Mouse (Mus musculus): ENCODE measurements around the gene Itgb4. TPM values are rescaled to one million over a fixed set of nuclear protein-coding genes. Genes with fewer than 3 reads are reported as not detected.
"Not testable (repeated sequence)": the region's sequence is repeated elsewhere in the genome, so short reads cannot be mapped to it uniquely, and the experiment has no call there.

Gene Itgb4
- polyA plus RNA-seq, 1 experiment from 2014 or later, result 0.68 TPM

DNA sequence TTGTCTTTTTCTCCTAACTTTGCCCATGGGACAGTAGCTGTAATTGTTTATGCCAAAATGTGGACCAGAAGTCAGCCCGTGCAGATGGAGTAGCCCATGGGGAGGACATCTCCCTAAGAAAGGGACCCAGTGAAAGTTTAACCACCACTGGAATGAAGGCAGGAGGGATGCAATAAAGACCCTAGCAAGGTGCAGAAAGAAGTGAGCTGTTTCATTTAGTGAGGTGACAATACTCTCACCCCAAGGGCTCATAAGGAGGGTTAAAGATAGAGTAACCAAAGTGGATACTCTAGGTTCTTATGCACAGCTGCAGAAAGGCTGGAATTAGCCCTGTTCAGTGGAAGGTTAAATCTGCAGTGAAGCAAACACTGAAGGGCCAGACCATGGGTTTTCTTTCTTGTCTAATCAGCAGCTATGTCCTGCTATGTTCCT lies 44.9 kb downstream of the Itgb4 start:
- 66% methylated on average over 1 of the region's 1 CpGs for WGBS
- no peak for ATAC-seq (ENCODE audit: low FRiP score, low TSS enrichment)
- no peak for DNase-seq
- Histone ChIP-seq H3K27ac (replicated peaks; ENCODE audit: low read depth, low read length) (no peak overlapping the region), H3K4me1 (ENCODE audit: control insufficient read depth, insufficient read depth, low read length) (peaks cover 14% of the 10 kb centered on the region), H3K4me2 (ENCODE audit: low read length) (no peak overlapping the region), H3K27me3 (ENCODE audit: control insufficient read depth, insufficient read depth, low read length) (no peaks in the 10 kb centered on the region), H3K4me3 (replicated peaks; ENCODE audit: low read depth, low read length) (no peak overlapping the region), H3K9ac (replicated peaks; ENCODE audit: low read length) (no peak overlapping the region), H3K9me3 (ENCODE audit: control insufficient read depth, low read length) (no peaks in the 10 kb centered on the region), H3K36me3 (ENCODE audit: control insufficient read depth, insufficient read depth, low read length) (peaks cover 31% of the 10 kb centered on the region)

GRCm38 (mm10) chr11:116019976-116020411 lies 45.5 kb downstream of the Itgb4 start:
- Histone ChIP-seq H3K9ac (replicated peaks; ENCODE audit: low read length) (no peak overlapping the region), H3K4me1 (ENCODE audit: control insufficient read depth, insufficient read depth, low read length) (peaks cover 14% of the 10 kb centered on the region), H3K36me3 (ENCODE audit: control insufficient read depth, insufficient read depth, low read length) (peaks cover 31% of the 10 kb centered on the region), H3K9me3 (ENCODE audit: control insufficient read depth, low read length) (no peaks in the 10 kb centered on the region), H3K4me3 (replicated peaks; ENCODE audit: low read depth, low read length) (no peak overlapping the region), H3K27ac (replicated peaks; ENCODE audit: low read depth, low read length) (no peak overlapping the region), H3K4me2 (ENCODE audit: low read length) (no peak overlapping the region), H3K27me3 (ENCODE audit: control insufficient read depth, insufficient read depth, low read length) (no peaks in the 10 kb centered on the region)
- no peak for ATAC-seq (ENCODE audit: low FRiP score, low TSS enrichment)
- WGBS, result 85% methylated on average over 2 of the region's 2 CpGs
- DNase-seq, result no peak

- Histone ChIP-seq H3K4me2 (ENCODE audit: low read length) (no peak overlapping the region), H3K9ac (replicated peaks; ENCODE audit: low read length) (no peak overlapping the region), H3K4me1 (ENCODE audit: control insufficient read depth, insufficient read depth, low read length) (peaks cover 14% of the 10 kb centered on the region), H3K4me3 (replicated peaks; ENCODE audit: low read depth, low read length) (no peak overlapping the region), H3K27ac (replicated peaks; ENCODE audit: low read depth, low read length) (no peak overlapping the region), H3K36me3 (ENCODE audit: control insufficient read depth, insufficient read depth, low read length) (peaks cover 31% of the 10 kb centered on the region), H3K9me3 (ENCODE audit: control insufficient read depth, low read length) (no peaks in the 10 kb centered on the region), H3K27me3 (ENCODE audit: control insufficient read depth, insufficient read depth, low read length) (no peaks in the 10 kb centered on the region)
- no peak for ATAC-seq (ENCODE audit: low FRiP score, low TSS enrichment)
- peak; percentile 23 for DNase-seq
- 62% methylated on average over 1 of the region's 1 CpGs for WGBS
These were observed 46.0 kb downstream of the Itgb4 start for GRCm38 (mm10) chr11:116020519-116020922.

GRCm38 (mm10) chr11:116021328-116022220 lies 47.1 kb downstream of the Itgb4 start:
- Histone ChIP-seq H3K36me3 (ENCODE audit: control insufficient read depth, insufficient read depth, low read length) (peaks cover 31% of the 10 kb centered on the region), H3K27ac (replicated peaks; ENCODE audit: low read depth, low read length) (no peak overlapping the region), H3K9me3 (ENCODE audit: control insufficient read depth, low read length) (no peaks in the 10 kb centered on the region), H3K4me2 (ENCODE audit: low read length) (peak overlapping the region; percentile 78), H3K27me3 (ENCODE audit: control insufficient read depth, insufficient read depth, low read length) (no peaks in the 10 kb centered on the region), H3K4me3 (replicated peaks; ENCODE audit: low read depth, low read length) (peak overlapping the region; percentile 41), H3K9ac (replicated peaks; ENCODE audit: low read length) (no peak overlapping the region), H3K4me1 (ENCODE audit: control insufficient read depth, insufficient read depth, low read length) (peaks cover 14% of the 10 kb centered on the region)
- DNase-seq (no peak), ATAC-seq (ENCODE audit: low FRiP score, low TSS enrichment) (no peak)
- WGBS, result 82% methylated on average over 6 of the region's 6 CpGs

DNA sequence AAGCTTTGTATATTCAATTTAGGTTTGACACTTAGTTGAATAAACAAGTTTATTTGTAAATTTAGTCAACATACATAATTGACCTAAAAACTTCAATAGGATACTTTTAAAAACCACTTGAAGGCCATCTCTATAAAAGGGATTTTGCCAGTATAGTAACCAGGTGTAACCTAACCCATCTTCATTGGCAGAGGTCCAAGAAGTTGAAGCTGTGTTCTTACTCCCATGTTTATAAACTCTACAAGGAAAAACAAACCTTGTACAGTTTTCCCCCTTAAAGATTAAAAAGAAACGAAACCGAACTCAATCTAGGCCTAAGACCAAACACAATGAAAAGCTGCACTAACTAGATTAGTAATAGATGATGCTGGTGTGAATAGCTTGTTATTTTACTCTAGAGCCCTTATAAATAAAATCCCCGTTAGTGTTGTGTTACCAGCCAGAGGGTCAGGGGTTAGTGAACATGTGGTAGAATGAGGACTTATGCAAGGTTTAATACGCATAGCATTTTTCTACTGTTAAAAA lies 47.8 kb downstream of the Itgb4 start:
- Histone ChIP-seq H3K4me2 (ENCODE audit: low read length) (peak overlapping the region; percentile 78), H3K4me1 (ENCODE audit: control insufficient read depth, insufficient read depth, low read length) (peaks cover 14% of the 10 kb centered on the region), H3K9ac (replicated peaks; ENCODE audit: low read length) (no peak overlapping the region; the same call in 1 of the 2 replicates), H3K9me3 (ENCODE audit: control insufficient read depth, low read length) (no peaks in the 10 kb centered on the region), H3K36me3 (ENCODE audit: control insufficient read depth, insufficient read depth, low read length) (peaks cover 31% of the 10 kb centered on the region), H3K4me3 (replicated peaks; ENCODE audit: low read depth, low read length) (peak overlapping the region; percentile 41), H3K27me3 (ENCODE audit: control insufficient read depth, insufficient read depth, low read length) (no peaks in the 10 kb centered on the region), H3K27ac (replicated peaks; ENCODE audit: low read depth, low read length) (no peak overlapping the region)
- ATAC-seq (ENCODE audit: low FRiP score, low TSS enrichment), result no peak
- 69% methylated on average over 4 of the region's 4 CpGs for WGBS
- peak; percentile 35 for DNase-seq

DNA sequence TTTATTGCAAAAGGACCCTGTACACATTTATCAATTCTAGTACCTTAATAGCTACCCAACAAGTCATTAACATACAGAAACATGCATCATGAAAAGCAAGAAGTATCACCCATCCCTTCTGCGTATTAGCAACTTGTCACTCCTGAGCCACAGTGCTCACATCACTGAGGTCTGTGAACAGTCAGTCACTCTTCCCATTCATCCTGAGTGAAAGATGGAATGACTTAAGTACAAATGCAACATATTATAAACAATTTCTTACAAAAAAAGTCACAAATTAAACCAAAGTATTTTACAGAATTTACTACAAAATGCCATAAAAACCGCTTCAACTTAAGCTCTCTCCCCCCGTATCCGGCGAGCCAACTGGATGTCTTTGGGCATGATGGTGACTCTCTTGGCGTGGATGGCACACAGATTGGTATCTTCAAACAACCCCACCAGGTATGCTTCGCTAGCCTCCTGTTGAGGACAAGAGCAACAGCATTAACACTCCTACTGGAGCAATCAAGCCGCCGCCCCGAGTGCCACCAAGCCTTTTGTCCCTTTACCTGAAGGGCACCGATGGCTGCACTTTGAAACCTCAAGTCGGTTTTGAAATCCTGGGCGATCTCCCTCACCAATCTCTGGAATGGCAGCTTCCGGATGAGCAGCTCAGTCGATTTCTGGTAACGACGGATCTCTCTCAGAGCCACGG lies 48.7 kb downstream of the Itgb4 start:
- H3K4me2 ChIP-seq (ENCODE audit: low read length), result peak overlapping the region; percentile 78
- WGBS, result 6% methylated on average over 18 of the region's 18 CpGs
- DNase-seq, result peak; percentile 44

GRCm38 (mm10) chr11:116023771-116024355 lies 49.4 kb downstream of the Itgb4 start:
- ATAC-seq (ENCODE audit: low FRiP score, low TSS enrichment), result peak; percentile 77
- Histone ChIP-seq H3K4me1 (ENCODE audit: control insufficient read depth, insufficient read depth, low read length) (peaks cover 14% of the 10 kb centered on the region), H3K9me3 (ENCODE audit: control insufficient read depth, low read length) (no peaks in the 10 kb centered on the region), H3K36me3 (ENCODE audit: control insufficient read depth, insufficient read depth, low read length) (peaks cover 31% of the 10 kb centered on the region), H3K4me2 (ENCODE audit: low read length) (peak overlapping the region; percentile 52), H3K9ac (replicated peaks; ENCODE audit: low read length) (peak overlapping the region; percentile 97), H3K27me3 (ENCODE audit: control insufficient read depth, insufficient read depth, low read length) (no peaks in the 10 kb centered on the region), H3K27ac (replicated peaks; ENCODE audit: low read depth, low read length) (peak overlapping the region; percentile 97), H3K4me3 (replicated peaks; ENCODE audit: low read depth, low read length) (peak overlapping the region; percentile 78)
- WGBS, result under 1% methylated on average over 48 of the region's 57 CpGs
- peak; percentile 84 for DNase-seq

More for the DNA sequence above, 48.7 kb downstream of the Itgb4 start:
- peak overlapping the region; percentile 97 for H3K27ac ChIP-seq (replicated peaks; ENCODE audit: low read depth, low read length)
- ATAC-seq (ENCODE audit: low FRiP score, low TSS enrichment); H3K27me3 ChIP-seq (ENCODE audit: control insufficient read depth, insufficient read depth, low read length); H3K9me3 ChIP-seq (ENCODE audit: control insufficient read depth, low read length): not testable (repeated sequence)
- peak overlapping the region; percentile 78 for H3K4me3 ChIP-seq (replicated peaks; ENCODE audit: low read depth, low read length)
- peaks cover 31% of the 10 kb centered on the region for H3K36me3 ChIP-seq (ENCODE audit: control insufficient read depth, insufficient read depth, low read length)
- peak overlapping the region; percentile 97 for H3K9ac ChIP-seq (replicated peaks; ENCODE audit: low read length)
- peaks cover 14% of the 10 kb centered on the region for H3K4me1 ChIP-seq (ENCODE audit: control insufficient read depth, insufficient read depth, low read length)

DNA sequence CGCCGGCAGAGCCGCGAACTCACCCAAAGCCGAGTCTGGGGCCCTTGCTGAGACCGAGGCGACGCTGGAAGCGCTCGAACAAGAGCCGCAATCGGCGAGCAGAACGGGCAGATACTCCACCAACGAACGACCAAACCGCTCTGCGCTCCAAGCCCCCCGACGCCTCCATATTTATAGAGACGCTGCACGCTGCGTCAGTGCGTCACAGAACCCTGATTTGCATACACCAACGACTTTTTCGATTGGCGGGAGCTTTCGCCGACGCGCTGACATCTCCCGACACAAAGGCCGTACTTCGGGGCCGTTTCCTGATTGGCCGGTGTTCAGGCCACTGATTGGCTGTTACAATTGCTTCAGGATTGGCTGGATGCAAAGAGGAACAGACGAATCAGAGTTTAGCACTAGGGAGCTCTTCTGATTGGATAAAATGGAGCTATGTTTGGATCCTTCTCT lies 49.9 kb downstream of the Itgb4 start:
- no peaks in the 10 kb centered on the region for H3K9me3 ChIP-seq (ENCODE audit: control insufficient read depth, low read length)
- H3K9ac ChIP-seq (replicated peaks; ENCODE audit: low read length), result peak overlapping the region; percentile 97
- WGBS, result under 1% methylated on average over 37 of the region's 37 CpGs
- no peak overlapping the region for H3K4me2 ChIP-seq (ENCODE audit: low read length)
- H3K27ac ChIP-seq (replicated peaks; ENCODE audit: low read depth, low read length), result peak overlapping the region; percentile 97
- peaks cover 31% of the 10 kb centered on the region for H3K36me3 ChIP-seq (ENCODE audit: control insufficient read depth, insufficient read depth, low read length)
- H3K27me3 ChIP-seq (ENCODE audit: control insufficient read depth, insufficient read depth, low read length), result no peaks in the 10 kb centered on the region
- H3K4me1 ChIP-seq (ENCODE audit: control insufficient read depth, insufficient read depth, low read length), result peaks cover 14% of the 10 kb centered on the region
- DNase-seq (peak; percentile 98), ATAC-seq (ENCODE audit: low FRiP score, low TSS enrichment) (peak; percentile 95)
- peak overlapping the region; percentile 78 for H3K4me3 ChIP-seq (replicated peaks; ENCODE audit: low read depth, low read length)

Measured in midbrain, embryonic 14.5 days (tissue).